Mouse (Mus musculus) brain, embryonic 14.5 days (tissue): ENCODE data around the gene Msrb2.

Experiments used
- CTCF ChIP-seq: fragments of 200-500 bp; IDR thresholded peaks from 2 replicates; pipeline ENCODE4 v1.5.1; 2012; ENCODE audit warnings: inconsistent platforms, mild to moderate bottlenecking, moderate library complexity, borderline replicate concordance; ENCODE audit not compliant: insufficient read depth, insufficient read length; ENCODE audit errors: extremely low read depth
- POLR2A ChIP-seq: fragments of 200-500 bp; IDR thresholded peaks from 2 replicates; pipeline ENCODE4 v1.6.1; 2012; ENCODE audit warnings: mild to moderate bottlenecking, inconsistent platforms, borderline replicate concordance; ENCODE audit not compliant: poor library complexity, insufficient read depth, insufficient read length, severe bottlenecking; ENCODE audit errors: extremely low read depth

- TF ChIP-seq CTCF (peak; percentile 31; the same call in 1 of the 2 replicates), POLR2A (no peak)
These were observed 2.5 kb downstream of the Msrb2 start for GRCm38 (mm10) chr2:19373695-19374094.
